Mouse (Mus musculus) embryonic facial prominence, embryonic 13.5 days (tissue): ENCODE results near the gene Slc35f4. TPM values are rescaled to one million over a fixed set of nuclear protein-coding genes. Genes with fewer than 3 reads are reported as not detected.

Experiments
- ATAC-seq: fragments of 200-750 bp; cut with Nextera tagmentation; 2 replicates; pipeline ENCODE4 v1.8.0; 2017; ENCODE audit warnings: low read depth; ENCODE audit not compliant: insufficient number of reproducible peaks, insufficient read depth, low FRiP score, low TSS enrichment
- H3K27ac ChIP-seq: fragments of 300-500 bp; sonication (generic); 2 replicates; pipeline ENCODE4 v1.5.1; 2015; ENCODE audit warnings: moderate library complexity, mild to moderate bottlenecking, inconsistent platforms
- H3K27me3 ChIP-seq: fragments of 300-500 bp; sonication (generic); 2 replicates; pipeline ENCODE4 v1.6.1; 2015; ENCODE audit warnings: mild to moderate bottlenecking, inconsistent platforms
- H3K36me3 ChIP-seq: fragments of 300-500 bp; sonication (generic); 2 replicates; pipeline ENCODE4 v1.6.1; 2015; ENCODE audit warnings: mild to moderate bottlenecking, inconsistent platforms
- H3K4me1 ChIP-seq: fragments of 300-500 bp; sonication (generic); 2 replicates; pipeline ENCODE4 v1.6.1; 2015; ENCODE audit warnings: inconsistent platforms
- H3K4me2 ChIP-seq: fragments of 300-500 bp; sonication (generic); 2 replicates; pipeline ENCODE4 v1.6.1; 2015; ENCODE audit warnings: moderate library complexity, mild to moderate bottlenecking, inconsistent platforms
- H3K4me3 ChIP-seq: fragments of 300-500 bp; sonication (generic); 2 replicates; pipeline ENCODE4 v1.5.1; 2015; ENCODE audit warnings: mild to moderate bottlenecking, inconsistent platforms
- H3K9ac ChIP-seq: fragments of 300-500 bp; sonication (generic); 2 replicates; pipeline ENCODE4 v1.6.1; 2015; ENCODE audit warnings: mild to moderate bottlenecking, inconsistent platforms
- H3K9me3 ChIP-seq: fragments of 300-500 bp; sonication (generic); 2 replicates; pipeline ENCODE4 v1.6.1; 2016; ENCODE audit warnings: inconsistent platforms
- WGBS: fragments of 180-500 bp; shearing (Covaris S2); methylation state at CpG from one replicate; pipeline ENCODE4 v1.1.7; 2015; ENCODE audit warnings: mixed read lengths; 5-methylcytosine and 5-hydroxymethylcytosine counted together
- polyA plus RNA-seq: library from polyadenylated mRNA; unstranded; fragments of >200 nt; fragmentation: Nextera tagmentation; extraction: Ambion mirVana; gene quantifications from 2 replicates; pipeline ENCODE4 v1.2.1, GENCODE M21; 2015

The Slc35f4 gene
- polyA plus RNA-seq = 0.12 TPM in 1 of 2 replicates, not detected in the other

- Histone ChIP-seq H3K9ac (no peak within 1 kb of the TSS), H3K4me3 (peak within 1 kb of the TSS; percentile 33), H3K4me2 (peak within 1 kb of the TSS; percentile 64), H3K27me3 (peaks cover 21% of the 10 kb centered on the region), H3K36me3 (no peaks in the 10 kb centered on the region), H3K4me1 (peaks cover 6% of the 10 kb centered on the region), H3K9me3 (no peaks in the 10 kb centered on the region), H3K27ac (no peak within 1 kb of the TSS)
- ATAC-seq = no peak
- WGBS = 10% methylated on average over 6 of the region's 6 CpGs
These were observed at the start of gene Slc35f4 for GRCm38 (mm10) chr14:49525931-49526291. Gene Slc35f4, minus strand, starts transcription at chr14:49526046.

DNA sequence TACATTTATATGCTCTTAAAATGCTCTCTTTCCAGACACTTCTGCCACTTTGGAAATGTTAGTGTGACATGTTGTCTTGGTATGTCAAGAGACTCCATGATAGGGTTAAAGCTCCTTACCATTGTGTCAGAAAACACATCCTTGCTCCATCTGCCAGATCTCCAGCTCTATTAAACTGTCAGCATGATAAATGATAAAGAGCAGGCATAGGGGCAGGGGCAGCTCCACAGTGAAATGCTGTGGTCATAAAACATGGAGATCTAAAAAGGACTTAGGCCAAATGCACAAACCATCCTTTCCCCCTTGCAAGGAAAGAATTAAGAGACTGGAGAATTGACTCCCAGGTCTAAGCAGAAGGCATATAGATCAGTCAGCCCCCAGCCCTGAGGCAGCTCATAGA, 42.5 kb upstream of the Slc35f4 start:
- no peak overlapping the region for H3K9ac ChIP-seq
- H3K27me3 ChIP-seq = no peaks in the 10 kb centered on the region
- no peak for ATAC-seq
- no peaks in the 10 kb centered on the region for H3K36me3 ChIP-seq
- no peaks in the 10 kb centered on the region for H3K4me1 ChIP-seq
- no peak overlapping the region for H3K4me2 ChIP-seq
- no peaks in the 10 kb centered on the region for H3K9me3 ChIP-seq
- no peak overlapping the region for H3K4me3 ChIP-seq
- H3K27ac ChIP-seq = no peak overlapping the region

- no peaks in the 10 kb centered on the region for H3K9me3 ChIP-seq
- no peak overlapping the region for H3K4me2 ChIP-seq
- no peak overlapping the region for H3K27ac ChIP-seq
- no peak for ATAC-seq
- H3K4me3 ChIP-seq = no peak overlapping the region
- H3K9ac ChIP-seq = no peak overlapping the region
- H3K4me1 ChIP-seq = no peaks in the 10 kb centered on the region
- H3K27me3 ChIP-seq = no peaks in the 10 kb centered on the region
- WGBS = 70% methylated on average over 2 of the region's 2 CpGs
- H3K36me3 ChIP-seq = no peaks in the 10 kb centered on the region
These were observed 34.9 kb upstream of the Slc35f4 start for GRCm38 (mm10) chr14:49560706-49561105.

- H3K27ac ChIP-seq = no peak overlapping the region
- no peak overlapping the region for H3K4me3 ChIP-seq
- no peak overlapping the region for H3K9ac ChIP-seq
- H3K9me3 ChIP-seq = no peaks in the 10 kb centered on the region
- no peaks in the 10 kb centered on the region for H3K36me3 ChIP-seq
- 41% methylated on average over 1 of the region's 1 CpGs for WGBS
- no peak overlapping the region for H3K4me2 ChIP-seq
- H3K4me1 ChIP-seq = no peaks in the 10 kb centered on the region
- H3K27me3 ChIP-seq = no peaks in the 10 kb centered on the region
- ATAC-seq = no peak
These were observed 14.3 kb upstream of the Slc35f4 start for GRCm38 (mm10) chr14:49540104-49540503.

DNA sequence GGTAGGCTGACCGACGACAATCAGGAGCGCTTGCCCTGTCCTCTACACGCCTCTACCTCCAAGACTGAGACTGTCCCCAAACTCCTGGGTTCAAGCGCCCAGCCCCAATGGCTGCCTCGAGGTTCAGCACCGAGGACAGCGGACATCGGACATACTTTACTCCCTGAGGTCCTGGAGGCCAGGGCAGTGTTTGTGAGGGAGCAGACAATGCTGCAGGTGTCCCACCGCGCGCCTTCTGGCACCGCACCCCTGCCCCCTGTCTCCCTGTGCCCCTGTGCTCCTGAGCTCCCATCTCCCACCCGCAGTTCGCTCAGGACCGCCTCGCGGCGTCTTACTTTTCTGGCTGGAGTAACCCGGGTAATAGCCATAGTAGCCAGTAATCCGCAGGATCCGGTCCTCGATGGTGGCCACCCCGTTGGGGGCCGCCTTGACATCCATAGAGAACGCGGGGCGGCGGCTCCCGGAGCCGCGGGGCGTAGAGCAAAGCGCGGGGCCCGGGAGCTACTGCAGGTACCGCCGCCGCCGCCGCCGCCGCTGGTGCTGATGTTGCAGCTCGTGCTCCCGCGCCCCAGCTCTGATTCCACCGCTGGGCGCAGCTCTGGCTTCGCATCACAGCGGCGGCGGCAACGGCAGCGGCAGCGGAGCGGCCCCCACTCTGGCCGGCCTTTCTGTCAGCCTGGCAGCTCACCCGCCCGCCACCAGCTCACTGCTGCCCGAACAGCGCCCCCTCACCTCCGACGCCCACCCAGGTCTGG, 493 bp downstream of the Slc35f4 start:
- no peak for ATAC-seq
- Histone ChIP-seq H3K9me3 (no peaks in the 10 kb centered on the region), H3K27ac (no peak overlapping the region), H3K4me3 (peak overlapping the region; percentile 33), H3K4me1 (peaks cover 6% of the 10 kb centered on the region), H3K9ac (no peak overlapping the region), H3K4me2 (peak overlapping the region; percentile 64), H3K27me3 (peaks cover 21% of the 10 kb centered on the region), H3K36me3 (no peaks in the 10 kb centered on the region)
- under 1% methylated on average over 63 of the region's 63 CpGs for WGBS

DNA sequence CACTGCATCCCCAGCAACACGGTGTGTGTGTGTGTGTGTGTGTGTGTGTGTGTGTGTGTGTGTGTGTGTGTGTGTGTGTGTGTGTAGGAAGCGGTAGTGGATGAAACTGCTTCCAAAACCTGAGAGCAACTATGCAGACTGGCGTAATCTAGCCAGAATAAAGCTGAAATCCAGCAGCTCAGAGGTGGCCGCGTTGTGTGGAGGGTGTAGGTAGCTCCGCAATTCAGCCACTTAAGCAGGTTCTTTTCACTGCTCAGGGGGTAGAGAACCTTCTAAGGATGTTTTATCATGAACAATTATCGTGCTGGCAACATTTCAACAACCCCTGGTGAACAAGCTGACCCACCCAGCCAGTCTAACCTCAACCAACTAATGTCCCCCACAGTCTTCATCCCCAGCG, 1.2 kb downstream of the Slc35f4 start:
- no peak for ATAC-seq
- H3K36me3 ChIP-seq = no peaks in the 10 kb centered on the region
- H3K9ac ChIP-seq = no peak overlapping the region
- H3K9me3 ChIP-seq = no peaks in the 10 kb centered on the region
- H3K27ac ChIP-seq = no peak overlapping the region
- peaks cover 21% of the 10 kb centered on the region for H3K27me3 ChIP-seq
- WGBS = 76% methylated on average over 7 of the region's 8 CpGs
- H3K4me2 ChIP-seq = no peak overlapping the region
- no peak overlapping the region for H3K4me3 ChIP-seq
- peaks cover 6% of the 10 kb centered on the region for H3K4me1 ChIP-seq

- 85% methylated on average over 2 of the region's 2 CpGs for WGBS
- Histone ChIP-seq H3K4me1 (no peaks in the 10 kb centered on the region), H3K36me3 (no peaks in the 10 kb centered on the region), H3K27me3 (no peaks in the 10 kb centered on the region), H3K4me2 (no peak overlapping the region), H3K9me3 (no peaks in the 10 kb centered on the region), H3K9ac (no peak overlapping the region), H3K27ac (no peak overlapping the region), H3K4me3 (no peak overlapping the region)
- no peak for ATAC-seq
These were observed 10.7 kb downstream of the Slc35f4 start for GRCm38 (mm10) chr14:49515096-49515665.

- Histone ChIP-seq H3K4me1 (no peaks in the 10 kb centered on the region), H3K9me3 (no peaks in the 10 kb centered on the region), H3K27ac (no peak overlapping the region), H3K36me3 (no peaks in the 10 kb centered on the region), H3K27me3 (no peaks in the 10 kb centered on the region), H3K4me3 (no peak overlapping the region), H3K9ac (no peak overlapping the region), H3K4me2 (no peak overlapping the region)
- WGBS = 60% methylated on average over 2 of the region's 2 CpGs
- ATAC-seq = no peak
These were observed 11.7 kb downstream of the Slc35f4 start for GRCm38 (mm10) chr14:49514137-49514536.

DNA sequence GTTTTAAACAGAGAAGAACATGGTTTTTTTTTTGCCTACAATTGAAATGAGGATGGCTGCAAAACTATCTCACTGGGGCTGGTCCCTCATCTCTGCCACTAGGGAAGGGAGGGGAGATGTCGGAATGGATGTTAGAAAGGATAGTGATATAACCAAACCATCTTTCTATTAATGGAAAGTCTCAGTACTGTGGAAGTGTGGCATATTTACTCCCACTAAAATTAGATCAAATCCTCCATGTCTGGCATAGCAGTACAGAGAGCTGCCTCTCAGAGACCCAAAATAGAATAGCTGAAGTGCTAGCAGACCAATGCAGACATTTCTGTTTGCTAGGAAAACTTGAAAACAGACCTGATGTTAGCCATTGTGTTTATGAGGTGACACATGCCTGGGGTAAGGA, 30.7 kb downstream of the Slc35f4 start:
- Histone ChIP-seq H3K36me3 (no peaks in the 10 kb centered on the region), H3K4me1 (no peaks in the 10 kb centered on the region), H3K27me3 (no peaks in the 10 kb centered on the region), H3K27ac (no peak overlapping the region), H3K4me3 (no peak overlapping the region), H3K9ac (no peak overlapping the region), H3K9me3 (no peaks in the 10 kb centered on the region), H3K4me2 (no peak overlapping the region)
- 81% methylated on average over 1 of the region's 1 CpGs for WGBS
- ATAC-seq = no peak

DNA sequence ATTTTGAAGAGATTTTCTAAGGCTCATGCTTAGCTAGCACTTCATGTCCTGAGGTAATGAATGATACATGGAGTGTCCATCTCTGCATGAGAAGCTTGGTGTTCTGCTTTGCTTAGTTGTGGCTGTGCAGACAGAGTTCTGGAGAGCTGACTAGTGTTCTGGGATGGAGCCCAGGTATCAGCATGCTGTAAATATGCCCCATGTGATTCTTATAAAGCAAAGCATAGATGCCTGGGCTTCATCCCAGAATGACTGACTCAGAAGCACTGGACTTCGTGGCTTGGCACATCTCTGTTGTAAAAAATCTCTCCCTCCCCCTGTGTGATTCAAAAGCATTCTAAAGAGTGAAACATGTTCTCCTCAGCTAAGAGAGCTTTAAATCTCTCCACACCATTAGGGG, 32.1 kb downstream of the Slc35f4 start:
- Histone ChIP-seq H3K9me3 (no peaks in the 10 kb centered on the region), H3K4me1 (no peaks in the 10 kb centered on the region), H3K36me3 (no peaks in the 10 kb centered on the region), H3K27me3 (no peaks in the 10 kb centered on the region), H3K27ac (no peak overlapping the region), H3K4me2 (no peak overlapping the region), H3K4me3 (no peak overlapping the region), H3K9ac (no peak overlapping the region)
- 54% methylated on average over 1 of the region's 1 CpGs for WGBS
- ATAC-seq = no peak

DNA sequence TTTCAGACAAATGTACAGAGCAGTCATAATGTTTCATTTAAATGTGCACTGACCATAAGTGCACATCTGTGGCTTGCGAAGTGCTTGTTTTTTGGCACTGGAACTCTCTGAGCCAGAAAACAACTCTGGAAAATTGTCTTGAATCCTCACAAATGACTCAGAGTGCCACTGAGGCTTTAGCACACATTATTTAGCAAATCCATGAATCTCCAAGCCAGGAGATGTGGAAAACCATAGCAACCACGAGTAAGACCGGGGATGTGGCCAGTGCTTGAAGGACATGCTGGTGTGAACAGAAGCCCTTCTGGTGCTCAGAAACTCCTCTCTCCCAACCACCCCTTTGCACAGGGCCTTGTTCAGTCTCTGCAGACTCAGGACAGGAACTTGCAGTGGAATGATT, 33.3 kb downstream of the Slc35f4 start:
- no peaks in the 10 kb centered on the region for H3K36me3 ChIP-seq
- 75% methylated on average over 3 of the region's 3 CpGs for WGBS
- no peaks in the 10 kb centered on the region for H3K4me1 ChIP-seq
- H3K9ac ChIP-seq = no peak overlapping the region
- no peak for ATAC-seq
- no peak overlapping the region for H3K4me3 ChIP-seq
- no peak overlapping the region for H3K4me2 ChIP-seq
- no peaks in the 10 kb centered on the region for H3K27me3 ChIP-seq
- no peaks in the 10 kb centered on the region for H3K9me3 ChIP-seq
- no peak overlapping the region for H3K27ac ChIP-seq

DNA sequence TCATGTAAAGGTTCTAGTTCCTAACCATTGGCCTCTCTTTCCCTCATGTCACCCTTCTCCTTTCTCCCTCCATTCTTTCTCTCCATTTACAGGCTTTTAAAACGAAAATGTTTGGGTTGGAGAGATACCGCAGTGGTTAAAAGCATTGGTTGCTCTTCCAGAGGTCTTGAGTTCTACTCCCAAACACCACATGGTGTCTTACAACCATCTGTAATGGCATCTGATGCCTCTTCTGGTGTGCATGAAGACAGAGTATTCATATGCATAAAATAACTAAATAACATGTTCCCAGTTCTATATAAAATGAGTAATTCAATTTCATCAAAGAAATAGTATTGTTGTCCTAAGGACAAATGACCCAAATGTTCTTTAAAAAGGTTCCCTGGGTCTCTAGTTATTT, 49.2 kb downstream of the Slc35f4 start:
- ATAC-seq = no peak
- Histone ChIP-seq H3K9ac (no peak overlapping the region), H3K27ac (no peak overlapping the region), H3K4me2 (no peak overlapping the region), H3K9me3 (no peaks in the 10 kb centered on the region), H3K4me3 (no peak overlapping the region), H3K4me1 (no peaks in the 10 kb centered on the region), H3K36me3 (no peaks in the 10 kb centered on the region), H3K27me3 (no peaks in the 10 kb centered on the region)
- 65% methylated on average over 2 of the region's 2 CpGs for WGBS
